Mouse (Mus musculus) T-cell, adult 66 days (primary cell): ENCODE measurements around the gene Col4a1. TPM values are rescaled to one million over a fixed set of nuclear protein-coding genes. Genes with fewer than 3 reads are reported as not detected.

Source experiments
- total RNA-seq, 2 experiments: library from RNA; stranded (reverse); gene quantifications; 3 replicates in 1 of 2; 4 replicates in 1 of 2; pipeline ENCODE4 v1.2.4; 2023

Gene Col4a1
- not detected for total RNA-seq

DNA sequence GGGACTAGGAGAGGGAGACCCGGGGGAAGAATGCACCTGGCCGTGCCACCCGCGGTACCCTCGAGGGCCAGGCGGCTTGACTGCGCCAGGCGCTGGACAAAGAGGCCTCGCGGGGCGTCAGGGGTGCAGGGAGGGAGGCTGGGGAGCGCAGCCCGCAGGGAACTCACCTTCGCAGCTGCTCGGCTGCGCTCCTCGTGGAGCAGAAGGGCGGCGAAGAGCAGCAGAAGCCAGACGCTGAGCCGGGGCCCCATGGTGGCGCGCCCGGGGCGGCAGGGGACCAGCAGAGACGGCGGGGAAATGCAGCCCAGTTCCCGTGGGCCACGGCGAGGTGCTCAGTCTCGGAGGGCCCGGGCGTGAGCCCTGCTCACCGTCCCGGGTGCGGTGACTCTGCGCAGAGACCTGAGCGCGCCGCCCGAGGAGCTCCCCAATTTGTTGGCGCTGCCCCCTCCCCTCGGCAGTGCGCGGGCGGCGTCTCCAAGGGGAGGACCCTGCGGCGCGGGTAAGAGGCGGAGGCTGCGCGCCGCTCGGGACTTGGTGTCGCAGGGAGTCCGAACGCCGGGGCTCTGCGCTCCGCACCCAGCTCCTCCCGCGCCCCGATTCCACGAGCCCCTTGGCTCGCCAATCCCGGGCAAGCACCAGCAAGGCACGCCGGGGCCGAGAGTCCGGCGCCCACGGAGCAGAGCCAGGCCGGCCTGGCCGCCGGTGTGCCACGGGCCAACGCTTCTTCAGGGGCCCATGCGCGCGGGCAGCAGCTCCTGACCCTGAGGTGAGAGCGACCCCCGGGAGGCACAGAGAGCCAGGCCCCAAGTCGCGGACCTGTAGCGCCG lies at the start of gene Col4a1, which contains the start of gene Col4a2:
TSS of gene Col4a1 (minus strand) at position 478 of the 827 bp plus-strand sequence.
TSS of gene Col4a2 (plus strand) at position 457 of the 827 bp plus-strand sequence.

Other genes starting within 250 kb of the Col4a1 start
- not detected for gene Col4a2, start within 50 bp of the Col4a1 start, total RNA-seq
- 1 to 10 TPM; 6.6 to 7.4 TPM for gene Rab20, start 165.9 kb upstream of the Col4a1 start, total RNA-seq
- gene Naxd, start 184.7 kb upstream of the Col4a1 start, total RNA-seq: 10 to 100 TPM; 39.7 to 41.7 TPM
- gene Cars2, start 238.0 kb upstream of the Col4a1 start, total RNA-seq: 10 to 100 TPM; 35.4 to 36.4 TPM
- gene Ing1, start 242.7 kb upstream of the Col4a1 start, total RNA-seq: 10 to 100 TPM; 62.8 to 69.1 TPM